Mouse (Mus musculus) pancreas, adult 10 weeks (tissue): ENCODE measurements around the gene Vmn1r234. TPM values are rescaled to one million over a fixed set of nuclear protein-coding genes. Genes with fewer than 3 reads are reported as not detected.

ENCODE experiments used
- polyA plus RNA-seq: library from polyadenylated mRNA; stranded (reverse); fragments of 350-450 nt; fragmentation: Illumina TruSeq; extraction: RNeasy Lipid Tissue Mini Kit (QIAGEN cat#74804); gene quantifications from one replicate; pipeline ENCODE4 v1.2.3, GENCODE M21; 2015; ENCODE audit warnings: low read depth, low replicate concordance; ENCODE audit not compliant: insufficient read depth

Vmn1r234 gene
- polyA plus RNA-seq: not detected

DNA sequence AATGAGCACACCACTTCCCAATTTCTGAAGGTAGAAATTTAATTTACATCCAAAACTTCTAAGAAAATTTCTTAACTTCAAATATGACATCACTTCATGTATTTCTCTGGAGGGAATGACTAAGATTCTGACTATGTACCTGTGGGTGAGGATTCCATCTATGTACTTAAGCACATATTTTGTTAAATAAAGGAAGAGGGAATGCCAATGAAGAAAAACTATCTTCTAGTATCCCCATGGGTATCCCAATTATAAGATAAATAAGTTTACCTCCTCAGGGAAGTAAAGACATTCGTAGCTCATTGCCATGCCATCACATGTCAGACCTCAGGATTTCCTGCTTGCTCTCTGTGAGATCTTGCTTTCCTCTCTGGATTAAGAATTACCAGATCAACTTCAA is at the start of gene Vmn1r234:
Vmn1r234 (plus strand) TSS at position 301 of the 400 bp plus-strand sequence.

DNA sequence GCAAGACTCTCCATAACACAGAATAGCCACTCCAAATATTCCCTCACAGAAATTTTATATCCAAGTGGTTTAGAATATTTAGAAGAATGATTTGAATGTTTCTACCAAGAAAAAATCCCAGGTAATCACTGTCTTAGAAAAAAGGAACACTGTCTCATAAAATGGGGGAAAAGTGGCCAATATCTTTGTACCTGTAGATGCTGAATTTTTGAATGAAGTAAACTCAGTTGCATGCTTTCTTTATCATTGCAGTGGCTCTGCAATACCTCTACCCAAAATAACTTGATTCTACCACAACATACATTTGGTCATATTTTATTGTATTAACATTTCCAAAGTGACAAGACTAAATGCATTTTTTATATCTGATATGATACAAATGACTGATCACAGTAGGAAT is 30.2 kb downstream of the Vmn1r234 start, which contains the start of gene Vmn1r235:
Vmn1r235 (plus strand) TSS at position 301 of the 400 bp plus-strand sequence.

GRCm38 (mm10) chr17:21282642-21283041 is 56.8 kb downstream of the Vmn1r234 start, which contains the start of gene Vmn1r236:
Gene Vmn1r236, plus strand, starts transcription at chr17:21282942.

Other genes with a start within 250 kb of the Vmn1r234 start
- not detected for gene Vmn1r233, start 229.6 kb upstream of the Vmn1r234 start, polyA plus RNA-seq
- gene Zfp160, start 217.2 kb upstream of the Vmn1r234 start, polyA plus RNA-seq: 2.1 TPM
- not detected for gene Vmn1r235, start 30.3 kb downstream of the Vmn1r234 start, polyA plus RNA-seq
- not detected for gene Vmn1r236, start 56.9 kb downstream of the Vmn1r234 start, polyA plus RNA-seq
- gene Vmn1r237, start 85.8 kb downstream of the Vmn1r234 start, polyA plus RNA-seq: not detected
- gene Zfp677, start 157.7 kb downstream of the Vmn1r234 start, polyA plus RNA-seq: 0.55 TPM
- 1.6 TPM for gene Zfp54, start 197.1 kb downstream of the Vmn1r234 start, polyA plus RNA-seq
- gene Zfp51, start 224.3 kb downstream of the Vmn1r234 start, polyA plus RNA-seq: 2.3 TPM